Mouse (Mus musculus) thymus, postnatal 14 days (tissue): ENCODE measurements around the gene Lypd4.
"Not testable (repeated sequence)": the region's sequence is repeated elsewhere in the genome, so short reads cannot be mapped to it uniquely, and the experiment has no call there.

Experiments
- DNase-seq: peaks from one replicate; pipeline ENCODE4 v3.0.0; 2021

The Lypd4 gene

GRCm38 (mm10) chr7:24887096-24887495, 17.4 kb upstream of the Lypd4 start:
- DNase-seq = no peak

DNA sequence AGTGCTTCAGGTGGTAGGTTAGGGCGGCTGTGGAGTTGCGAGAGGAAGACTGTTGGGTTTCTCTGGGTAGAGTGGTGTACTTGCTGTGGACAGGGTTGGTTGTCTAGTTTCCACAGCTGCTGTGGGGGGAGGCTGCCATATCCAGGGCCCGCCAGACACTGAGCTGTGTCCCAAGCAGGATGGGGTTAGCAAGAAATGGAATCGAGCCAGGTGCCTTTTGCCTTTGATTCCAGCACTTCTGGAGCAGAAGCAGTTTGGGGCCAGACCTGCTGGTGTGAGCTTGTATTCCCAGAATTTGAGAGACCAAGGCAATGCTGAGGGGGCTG, 16.5 kb upstream of the Lypd4 start:
- DNase-seq = no peak

DNA sequence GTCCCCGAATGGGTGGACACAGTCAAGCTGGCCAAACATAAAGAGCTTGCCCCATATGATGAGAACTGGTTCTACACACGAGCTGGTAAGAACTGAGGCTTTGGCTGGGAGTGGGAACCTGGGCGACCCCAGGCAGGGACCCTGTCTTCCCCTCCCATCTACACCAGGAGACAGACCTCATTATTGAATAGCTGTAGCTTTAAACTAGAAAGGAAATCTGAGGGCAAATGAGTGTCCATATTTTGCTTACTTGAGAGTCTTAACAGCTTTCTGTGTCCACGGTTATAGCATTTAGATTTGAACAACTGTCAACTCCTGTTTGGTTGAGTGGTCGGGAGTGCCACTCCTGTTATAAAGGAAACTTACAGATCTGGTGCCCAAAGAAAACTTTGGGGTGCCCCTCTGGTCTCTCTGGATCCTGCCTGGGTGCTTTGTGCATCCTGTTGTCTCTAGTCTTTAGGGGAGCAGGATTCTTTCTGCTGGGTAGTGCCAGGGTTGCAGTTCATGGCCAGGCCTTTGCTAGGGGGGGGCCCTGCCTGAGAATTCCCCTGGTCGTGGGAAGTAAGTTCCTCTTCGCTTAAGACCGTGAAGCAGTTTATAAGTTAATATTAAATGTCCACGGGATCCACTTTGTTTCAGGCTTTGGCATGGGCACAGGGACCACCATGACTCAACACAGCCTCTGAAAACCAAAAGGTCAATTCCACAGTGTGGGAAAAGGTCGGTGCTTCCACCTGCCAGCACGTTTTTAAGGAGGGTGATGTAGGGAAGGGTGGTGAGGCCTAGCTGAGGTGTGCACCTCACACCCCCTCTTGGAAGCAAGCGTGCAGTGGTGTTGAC, 15.9 kb upstream of the Lypd4 start:
- DNase-seq = no peak

DNA sequence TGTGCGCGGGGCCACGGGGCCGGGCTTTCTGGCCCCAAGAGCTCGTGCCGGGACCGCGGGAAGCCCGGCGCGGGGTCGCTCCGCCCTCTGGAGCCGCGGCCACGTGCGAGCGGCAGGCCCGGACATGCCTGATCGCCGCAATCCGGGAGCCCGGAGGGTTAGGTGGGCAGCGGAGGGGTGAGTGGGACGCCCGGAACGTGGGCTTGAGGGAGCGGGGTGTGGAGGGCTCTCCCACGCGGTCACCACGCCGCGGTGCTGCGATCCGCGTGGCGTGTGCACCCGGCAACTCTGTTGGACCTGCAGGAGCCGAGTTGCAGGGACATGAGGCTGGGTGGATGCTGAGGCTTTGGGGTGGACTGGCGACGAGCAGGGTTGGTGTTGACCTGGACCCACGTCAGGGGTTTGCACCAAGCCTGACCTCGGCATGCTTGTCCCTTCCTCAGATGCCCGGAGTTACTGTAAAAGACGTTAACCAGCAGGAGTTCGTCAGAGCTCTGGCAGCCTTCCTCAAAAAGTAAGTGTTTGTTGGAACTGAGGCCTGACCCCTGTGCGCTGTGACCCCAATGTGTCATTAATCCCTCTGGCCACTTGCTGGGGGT, 15.1 kb upstream of the Lypd4 start:
- no peak for DNase-seq

DNA sequence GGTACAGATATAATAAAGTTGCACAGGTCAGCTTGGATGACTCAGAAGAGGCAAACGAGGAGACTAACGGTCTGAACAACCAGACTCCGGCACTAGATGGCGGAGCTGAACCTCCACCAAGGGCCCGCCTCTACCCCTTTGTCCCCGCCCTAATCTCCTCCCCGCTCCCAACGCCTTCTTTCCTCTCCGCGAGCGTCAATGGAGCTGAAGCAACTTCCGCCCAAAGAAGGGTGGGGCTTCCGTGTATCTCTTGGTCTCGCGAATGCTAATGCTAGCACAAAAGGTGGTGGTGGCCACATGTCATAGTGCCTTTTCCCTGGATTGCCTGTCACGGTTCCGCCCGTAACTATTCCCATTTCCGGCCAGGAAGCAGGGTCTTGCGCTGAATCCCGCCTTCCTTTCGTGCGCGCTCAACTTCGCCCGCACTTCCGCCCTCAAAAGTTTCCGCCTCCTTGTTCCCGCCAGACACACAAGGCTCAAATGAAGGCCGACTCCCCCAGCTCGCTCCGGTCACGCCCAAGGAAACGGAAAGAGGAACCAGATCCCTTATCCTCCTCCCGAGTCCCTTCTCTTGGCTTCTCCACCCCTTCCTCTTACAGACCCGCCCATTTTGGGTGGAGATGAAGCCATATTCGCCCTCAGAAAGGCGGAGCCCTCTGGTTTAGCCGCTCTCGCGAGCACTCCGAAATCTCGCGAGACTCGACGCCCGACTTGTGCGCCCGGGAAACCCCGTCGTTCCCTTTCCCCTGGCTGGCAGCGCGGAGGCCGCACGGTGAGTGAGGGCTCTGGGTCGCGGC, 14.4 kb upstream of the Lypd4 start, which contains the start of gene Rps19:
Gene Rps19, plus strand, starts transcription at position 476 of the 797 bp plus-strand sequence.
- peak; percentile 97 for DNase-seq

DNA sequence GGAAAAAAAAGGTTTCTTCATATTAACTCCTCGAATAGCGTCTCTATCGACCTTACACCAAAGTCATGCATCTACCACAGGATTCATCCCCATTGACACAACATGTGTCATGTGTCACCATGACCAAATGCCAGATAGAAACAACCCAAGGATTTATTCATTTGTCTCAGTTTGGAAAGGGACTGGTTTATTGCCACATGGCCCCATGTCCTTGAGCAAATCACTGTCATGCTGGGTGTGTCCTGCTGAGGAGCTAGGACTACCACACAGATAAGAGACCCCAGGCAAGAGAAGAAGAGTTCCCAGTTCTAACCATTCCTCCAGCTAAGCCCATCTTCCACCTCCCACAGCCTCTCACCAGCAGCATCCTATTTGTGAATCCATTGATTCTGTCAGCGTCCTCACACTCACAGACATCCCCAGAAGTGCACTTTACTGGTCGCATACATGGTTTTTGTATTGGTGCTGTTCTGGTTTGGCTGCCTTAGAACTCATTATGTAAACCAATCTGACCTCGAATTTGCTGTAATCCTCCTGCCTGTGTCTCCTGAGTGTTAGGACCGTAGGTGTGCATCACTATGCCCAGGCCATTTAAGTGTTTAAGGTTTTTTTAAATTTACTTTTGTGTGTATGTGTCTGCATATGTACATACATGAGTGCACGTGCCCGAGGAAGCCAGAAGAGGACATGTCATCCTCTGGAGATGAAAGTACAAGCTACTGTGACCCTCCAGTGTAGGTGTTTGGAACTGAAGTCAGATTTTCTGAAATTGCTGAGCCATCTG, 12.9 kb upstream of the Lypd4 start:
- DNase-seq = no peak

DNA sequence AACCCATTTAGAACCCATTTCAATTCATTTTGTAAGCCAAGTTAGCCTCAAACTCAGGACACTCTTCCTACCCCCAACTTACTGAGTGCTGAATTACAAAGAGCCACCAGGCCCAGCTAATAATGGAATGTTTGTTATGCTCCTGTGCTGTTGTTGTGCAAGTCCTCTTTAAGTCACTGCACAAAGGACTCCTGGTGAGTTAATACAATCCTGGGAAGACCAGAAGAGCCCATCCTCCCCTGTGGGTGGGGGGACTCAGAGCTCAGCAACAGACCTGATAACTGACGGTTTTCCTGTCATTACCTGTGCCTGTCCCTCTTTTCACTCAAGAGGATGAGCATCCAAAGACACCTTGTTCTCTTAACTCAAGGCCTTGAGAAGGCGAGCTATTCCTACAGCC, 9.9 kb upstream of the Lypd4 start:
- no peak for DNase-seq

- no peak for DNase-seq
Observed at GRCm38 (mm10) chr7:24877588-24877987, 7.8 kb upstream of the Lypd4 start.

- DNase-seq = no peak
Observed at GRCm38 (mm10) chr7:24869080-24869479, 661 bp downstream of the Lypd4 start.

GRCm38 (mm10) chr7:24864156-24864555, 5.6 kb downstream of the Lypd4 start:
- no peak for DNase-seq

GRCm38 (mm10) chr7:24862853-24863252, 6.9 kb downstream of the Lypd4 start:
- no peak for DNase-seq

GRCm38 (mm10) chr7:24861913-24862312, 7.8 kb downstream of the Lypd4 start, which contains the start of gene Gm9844:
Gene Gm9844 (plus strand): TSS chr7:24862213.
- no peak for DNase-seq

DNA sequence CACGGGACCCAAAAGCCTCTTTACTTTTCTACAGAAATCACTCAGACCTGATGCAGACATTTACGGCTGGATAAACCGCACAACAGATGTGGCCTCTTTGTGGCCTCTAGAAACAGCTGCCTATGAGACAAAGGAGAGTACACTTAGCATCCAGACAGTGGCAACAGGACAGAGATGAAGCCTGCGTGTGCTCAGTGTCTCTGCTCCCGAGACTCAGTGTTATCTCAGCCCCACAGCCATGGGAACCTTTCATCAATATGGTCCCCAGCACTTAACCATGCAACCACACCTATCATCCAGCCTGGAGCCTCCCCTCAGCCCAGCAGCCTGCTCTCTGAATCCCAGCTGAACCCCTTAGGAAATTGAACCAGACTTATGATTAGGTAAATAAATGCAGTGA, 10.5 kb downstream of the Lypd4 start:
- no peak for DNase-seq

GRCm38 (mm10) chr7:24856460-24857120, 13.2 kb downstream of the Lypd4 start:
- DNase-seq = no peak

DNA sequence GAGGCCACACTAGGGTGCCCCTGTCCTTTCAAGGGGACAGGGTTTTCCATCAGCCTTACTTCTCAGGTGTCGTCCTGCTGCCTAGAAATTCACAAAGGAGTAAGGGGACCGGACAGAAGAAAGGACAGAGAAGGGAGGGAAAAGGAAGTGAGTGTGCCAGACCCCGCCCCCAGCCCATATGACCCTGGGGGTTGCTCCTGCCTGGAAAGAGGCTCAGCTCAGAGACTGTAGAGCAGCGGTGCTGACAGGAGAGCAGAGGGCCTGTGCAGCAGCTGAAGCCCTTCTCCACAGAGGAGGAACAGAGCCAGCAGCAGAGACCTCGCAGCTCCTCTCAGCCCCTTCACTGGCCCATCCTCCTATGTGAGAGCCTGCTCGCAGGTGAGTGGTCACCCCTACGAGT, 16.0 kb downstream of the Lypd4 start:
- DNase-seq = no peak

DNA sequence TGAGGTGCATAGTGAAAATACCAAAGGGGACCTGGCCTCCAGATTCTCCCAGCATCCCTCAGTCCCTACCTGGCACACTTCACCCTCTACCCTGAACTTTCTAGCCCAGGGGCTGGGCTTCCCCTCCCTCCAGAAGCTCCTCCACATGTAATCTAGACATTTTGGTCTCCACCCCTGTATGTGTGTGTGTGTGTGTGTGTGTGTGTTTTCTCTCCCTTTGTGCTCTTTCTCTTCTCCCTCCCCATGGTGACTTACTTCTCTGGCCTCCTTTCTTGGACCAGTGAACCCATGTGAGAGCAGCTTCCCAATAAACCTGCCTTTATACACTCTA, 16.5 kb downstream of the Lypd4 start:
- no peak for DNase-seq

DNA sequence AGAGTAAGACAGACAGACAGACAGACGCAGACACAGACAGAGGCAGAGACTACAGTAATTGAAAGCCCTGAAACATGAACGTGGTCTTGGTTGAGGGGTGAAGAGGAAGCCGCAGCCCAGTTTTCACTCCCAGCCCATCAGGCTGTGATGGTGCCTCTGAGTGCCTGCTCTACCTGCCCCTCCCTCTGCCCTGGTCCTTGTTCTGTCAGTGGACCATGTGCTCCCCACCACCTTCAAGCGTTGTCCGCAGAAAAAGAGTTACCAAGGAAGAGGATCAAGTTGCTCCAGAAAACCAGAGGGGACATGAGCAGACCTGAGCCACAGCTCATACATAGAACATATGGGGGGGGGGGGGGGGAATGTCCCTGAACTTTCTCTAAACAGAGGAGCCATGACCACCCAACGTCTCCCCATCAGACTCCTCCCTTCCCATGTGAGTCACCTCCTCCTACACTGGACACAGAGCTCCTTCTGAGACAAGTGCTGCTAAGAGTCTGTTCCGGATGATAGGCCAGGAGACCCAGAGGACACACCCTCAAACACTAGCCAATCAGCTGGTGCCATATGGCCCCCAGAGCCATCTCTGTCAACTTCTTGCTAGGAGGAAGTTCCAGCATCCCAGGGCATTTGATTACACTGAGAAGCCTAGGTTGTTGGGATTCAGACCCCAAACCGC, 17.0 kb downstream of the Lypd4 start:
- no peak for DNase-seq

DNA sequence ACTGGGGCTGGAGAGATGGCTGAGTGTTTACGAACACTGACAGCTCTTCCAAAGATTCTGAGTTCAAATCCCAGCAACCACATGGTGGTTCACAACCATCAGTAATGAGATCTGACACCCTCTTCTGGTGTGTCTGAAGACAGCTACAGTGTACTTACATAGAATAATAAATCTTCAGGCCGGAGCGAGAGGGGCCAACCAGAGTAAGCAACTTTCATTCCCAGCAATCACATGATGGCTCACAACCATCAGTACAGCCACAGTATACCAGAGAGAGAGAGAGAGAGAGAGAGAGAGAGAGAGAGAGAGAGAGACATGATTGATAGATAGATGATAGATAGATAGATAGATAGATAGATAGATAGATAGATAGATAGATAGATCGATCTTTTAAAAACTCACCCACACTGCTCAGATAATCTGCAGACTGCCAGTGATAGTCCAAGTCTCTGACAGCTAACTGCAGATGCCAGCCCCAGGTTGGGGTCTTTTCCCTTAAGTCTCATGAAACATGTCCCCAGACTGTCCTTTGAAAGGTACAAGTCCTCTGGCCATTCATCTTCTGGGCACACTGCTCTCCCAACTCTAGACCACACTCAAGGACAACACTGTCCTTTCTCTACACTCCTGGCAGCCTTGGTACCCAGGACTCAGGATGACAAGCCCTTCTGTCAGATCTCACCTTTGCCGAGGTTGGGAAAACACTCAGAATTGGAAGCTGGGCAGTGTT, 18.0 kb downstream of the Lypd4 start:
- DNase-seq = no peak

DNA sequence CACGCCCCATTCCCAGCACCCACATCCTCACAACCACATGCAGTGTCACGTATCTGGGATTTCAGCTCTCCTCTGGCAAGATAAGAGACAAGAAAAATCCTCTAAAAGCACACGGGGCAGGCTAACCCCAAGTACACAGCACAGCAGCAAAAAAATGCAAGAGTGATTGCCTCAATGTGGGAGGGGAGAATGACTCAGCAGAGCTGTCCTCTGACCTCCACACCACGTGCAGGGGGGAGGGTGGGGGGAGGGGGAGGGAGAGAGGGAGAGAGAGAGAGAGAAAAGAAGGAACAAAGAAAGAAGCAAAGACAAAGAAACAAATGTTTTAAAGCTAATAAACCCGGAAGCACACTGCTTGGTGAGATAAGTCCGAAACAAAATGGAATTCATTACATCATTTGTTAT, 18.8 kb downstream of the Lypd4 start:
- no peak for DNase-seq

DNA sequence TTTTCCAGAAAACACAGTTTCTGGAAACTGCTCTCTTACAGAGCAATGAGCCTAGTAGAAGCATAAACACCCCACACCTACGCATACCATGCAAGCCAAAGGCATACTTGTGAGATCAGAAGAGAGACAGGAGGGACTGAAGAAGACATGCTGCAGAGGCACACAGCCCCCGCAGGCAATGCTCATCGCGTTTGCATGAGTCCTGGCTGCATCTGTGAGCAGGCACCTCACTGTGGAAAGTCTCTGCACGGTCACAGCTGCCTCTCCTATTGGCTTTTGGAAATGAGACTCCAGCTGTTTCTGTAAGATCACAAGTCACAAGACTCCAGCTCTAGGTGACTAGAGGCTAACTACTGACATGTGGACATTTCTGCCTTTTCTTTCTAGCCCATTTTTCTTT, 19.6 kb downstream of the Lypd4 start:
- no peak for DNase-seq

DNA sequence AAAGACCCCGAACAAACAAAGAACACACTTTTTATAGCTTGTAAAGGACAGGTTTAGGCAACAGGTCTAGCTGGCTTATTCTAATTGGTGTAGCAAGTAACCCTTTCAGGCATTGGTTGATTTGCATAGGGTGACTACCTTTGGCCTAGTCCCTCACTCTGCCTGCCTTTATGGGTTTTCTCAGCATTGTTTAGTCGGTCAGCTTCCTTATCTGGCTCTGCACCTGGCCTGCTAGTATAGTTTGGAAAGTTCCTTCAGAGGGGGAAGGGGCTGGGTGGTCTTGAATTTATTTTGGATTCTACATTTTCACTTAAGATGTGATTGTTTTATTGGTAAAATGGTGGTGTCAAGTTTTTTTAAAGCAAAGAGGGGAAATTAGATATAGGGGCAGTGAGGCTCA, 23.2 kb downstream of the Lypd4 start:
- DNase-seq = not testable (repeated sequence)
